Mouse (Mus musculus) hindbrain, postnatal 0 days (tissue): ENCODE data around the gene Mrgpre. TPM values are rescaled to one million over a fixed set of nuclear protein-coding genes. Genes with fewer than 3 reads are reported as not detected.

Source experiments
- ATAC-seq: fragments of 200-750 bp; cut with Nextera tagmentation; 2 replicates; pipeline ENCODE4 v1.8.0; 2017; ENCODE audit warnings: mild to moderate bottlenecking, moderate TSS enrichment, moderate library complexity
- DNase-seq: peaks from one replicate; pipeline ENCODE4 v3.0.0-alpha.2; 2015; ENCODE audit warnings: low spot score
- H3K27ac ChIP-seq: fragments of 300-500 bp; sonication (generic); 2 replicates; pipeline ENCODE4 v1.5.1; 2014; ENCODE audit warnings: mild to moderate bottlenecking
- H3K27me3 ChIP-seq: fragments of 300-500 bp; sonication (generic); 2 replicates; pipeline ENCODE4 v1.6.1; 2014; ENCODE audit warnings: low read length, mixed read lengths; ENCODE audit not compliant: insufficient read depth
- H3K36me3 ChIP-seq: fragments of 300-500 bp; sonication (generic); 2 replicates; pipeline ENCODE4 v1.6.1; 2014; ENCODE audit warnings: low read length, mixed read lengths; ENCODE audit not compliant: insufficient read depth
- H3K4me1 ChIP-seq: fragments of 300-500 bp; sonication (generic); 2 replicates; pipeline ENCODE4 v1.6.1; 2014; ENCODE audit warnings: antibody characterized with exemption, low read length, mixed read lengths; ENCODE audit not compliant: insufficient read depth
- H3K4me2 ChIP-seq: fragments of 300-500 bp; sonication (generic); 2 replicates; pipeline ENCODE4 v1.6.1; 2014; ENCODE audit warnings: low read depth, mild to moderate bottlenecking, low read length, moderate library complexity, mixed read lengths
- H3K4me3 ChIP-seq: fragments of 300-500 bp; sonication (generic); 2 replicates; pipeline ENCODE4 v1.5.1; 2014; ENCODE audit warnings: low read length
- H3K9ac ChIP-seq: fragments of 300-500 bp; sonication (generic); replicated peaks from 2 replicates; pipeline ENCODE4 v1.6.1; 2014; ENCODE audit warnings: mild to moderate bottlenecking, low read length, moderate library complexity, mixed read lengths
- H3K9me3 ChIP-seq: fragments of 300-500 bp; sonication (generic); 2 replicates; pipeline ENCODE4 v1.6.1; 2016; ENCODE audit warnings: low read length, mixed read lengths
- CTCF ChIP-seq: IDR thresholded peaks from 2 replicates; pipeline ENCODE4 v1.5.1; 2016; ENCODE audit warnings: antibody characterized with exemption, control low read depth, low read depth
- WGBS: fragments of 180-500 bp; shearing (Covaris S2); extraction: QIAGEN DNeasy Blood & Tissue Kit; methylation state at CpG from one replicate; pipeline ENCODE4 v1.1.7; 2014; 5-methylcytosine and 5-hydroxymethylcytosine counted together
- microRNA-seq, 2 experiments: library from miRNA; unstranded; fragments of <30 nt; microRNA quantifications; one replicate each; pipeline ENCODE4; 2016
- polyA plus RNA-seq: library from polyadenylated mRNA; unstranded; fragments of >200 nt; fragmentation: Nextera tagmentation; extraction: Ambion mirVana; gene quantifications from 2 replicates; pipeline ENCODE4 v1.2.1, GENCODE M21; 2015
- total RNA-seq: library from RNA; depleted of rRNA; stranded (reverse); fragments of >200 nt; gene quantifications from 2 replicates; pipeline ENCODE4 v1.2.3, GENCODE M21; 2014; rRNA removed

Gene Mrgpre
- total and polyA plus RNA-seq, 2 experiments from 2014 or later, result 6.8 to 10.9 TPM

GRCm38 (mm10) chr7:143739511-143740461 is 44.5 kb downstream of the Mrgpre start:
- H3K27ac ChIP-seq, result peak overlapping the region; percentile 74
- peaks cover 23% of the 10 kb centered on the region for H3K4me1 ChIP-seq
- no peak for TF ChIP-seq CTCF
- peak overlapping the region; percentile 67 for H3K4me2 ChIP-seq
- H3K36me3 ChIP-seq, result no peaks in the 10 kb centered on the region
- ATAC-seq (peak; percentile 91), DNase-seq (peak; percentile 86)
- WGBS, result 1% methylated on average over 37 of the region's 38 CpGs
- H3K27me3 ChIP-seq, result no peaks in the 10 kb centered on the region
- no peaks in the 10 kb centered on the region for H3K9me3 ChIP-seq
- H3K4me3 ChIP-seq, result peak overlapping the region; percentile 62
- H3K9ac ChIP-seq, result peak overlapping the region; percentile 78

- 10% methylated on average over 5 of the region's 5 CpGs for WGBS
- ATAC-seq (0 out of 2 replicates have a peak, but pooled peaks have one; percentile 24), DNase-seq (peak; percentile 70)
- TF ChIP-seq CTCF, result no peak
- H3K9me3 ChIP-seq, result no peaks in the 10 kb centered on the region
- no peaks in the 10 kb centered on the region for H3K27me3 ChIP-seq
- peak overlapping the region; percentile 74 for H3K27ac ChIP-seq
- peak overlapping the region; percentile 62 for H3K4me3 ChIP-seq
- H3K4me1 ChIP-seq, result peaks cover 23% of the 10 kb centered on the region
- H3K36me3 ChIP-seq, result no peaks in the 10 kb centered on the region
- peak overlapping the region; percentile 78 for H3K9ac ChIP-seq
- H3K4me2 ChIP-seq, result peak overlapping the region; percentile 67
Measured at GRCm38 (mm10) chr7:143738601-143739006, 45.7 kb downstream of the Mrgpre start.

- WGBS, result 57% methylated on average over 6 of the region's 6 CpGs
Measured at GRCm38 (mm10) chr7:143738194-143738593, 46.1 kb downstream of the Mrgpre start.

GRCm38 (mm10) chr7:143733746-143734145 is 50.6 kb downstream of the Mrgpre start:
- no peak overlapping the region for H3K4me3 ChIP-seq
- ATAC-seq (no peak), DNase-seq (no peak)
- no peak for TF ChIP-seq CTCF
- H3K4me2 ChIP-seq, result no peak overlapping the region
- H3K36me3 ChIP-seq, result no peaks in the 10 kb centered on the region
- H3K4me1 ChIP-seq, result peaks cover 10% of the 10 kb centered on the region
- 86% methylated on average over 4 of the region's 4 CpGs for WGBS
- no peak overlapping the region for H3K9ac ChIP-seq
- no peaks in the 10 kb centered on the region for H3K27me3 ChIP-seq
- no peaks in the 10 kb centered on the region for H3K9me3 ChIP-seq
- no peak overlapping the region for H3K27ac ChIP-seq

More at GRCm38 (mm10) chr7:143738194-143738593, 46.1 kb downstream of the Mrgpre start:
- no peaks in the 10 kb centered on the region for H3K36me3 ChIP-seq
- no peaks in the 10 kb centered on the region for H3K9me3 ChIP-seq
- peak overlapping the region; percentile 67 for H3K4me2 ChIP-seq
- TF ChIP-seq CTCF, result no peak
- H3K27me3 ChIP-seq, result no peaks in the 10 kb centered on the region
- H3K4me1 ChIP-seq, result peaks cover 23% of the 10 kb centered on the region
- peak overlapping the region; percentile 78 for H3K9ac ChIP-seq
- H3K4me3 ChIP-seq, result peak overlapping the region; percentile 62
- H3K27ac ChIP-seq, result peak overlapping the region; percentile 74
- no peak for DNase-seq
- ATAC-seq, result peak; percentile 27; the same call in 1 of the 2 replicates

GRCm38 (mm10) chr7:143729886-143730285 is 54.4 kb downstream of the Mrgpre start:
- ATAC-seq, result no peak
- no peaks in the 10 kb centered on the region for H3K4me1 ChIP-seq

More at GRCm38 (mm10) chr7:143729886-143730285, 54.4 kb downstream of the Mrgpre start:
- H3K27ac ChIP-seq, result no peak overlapping the region
- no peak overlapping the region for H3K4me3 ChIP-seq
- DNase-seq, result no peak
- no peak for TF ChIP-seq CTCF
- no peak overlapping the region for H3K4me2 ChIP-seq
- H3K9ac ChIP-seq, result no peak overlapping the region
- WGBS, result 77% methylated on average over 10 of the region's 10 CpGs
- H3K9me3 ChIP-seq, result no peaks in the 10 kb centered on the region
- no peaks in the 10 kb centered on the region for H3K36me3 ChIP-seq
- H3K27me3 ChIP-seq, result no peaks in the 10 kb centered on the region

Small RNA genes lying within 50 kb of the gene (microRNA-seq; reads per million reads assigned to microRNA genes)
- gene Gm22064, result 0 reads per million in 2 experiments

Other genes with a start within 250 kb of the Mrgpre start
- gene Nap1l4, start 235.4 kb downstream of the Mrgpre start, total RNA-seq, result 139 and 140 TPM in 2 replicates
- gene Nap1l4, start 235.4 kb downstream of the Mrgpre start, polyA plus RNA-seq, result 251 and 253 TPM in 2 replicates
- gene Cars, start 184.4 kb downstream of the Mrgpre start, total RNA-seq, result 32.4 and 35.4 TPM in 2 replicates
- gene Cars, start 184.4 kb downstream of the Mrgpre start, polyA plus RNA-seq, result 65.4 and 73.8 TPM in 2 replicates
- 0.47 and 0.54 TPM in 2 replicates for gene Tnfrsf26, start 155.8 kb downstream of the Mrgpre start, total RNA-seq
- 0.16 and 0.20 TPM in 2 replicates for gene Tnfrsf26, start 155.8 kb downstream of the Mrgpre start, polyA plus RNA-seq
- 2.9 and 4.8 TPM in 2 replicates for gene Tnfrsf22, start 134.8 kb downstream of the Mrgpre start, total RNA-seq
- gene Tnfrsf22, start 134.8 kb downstream of the Mrgpre start, polyA plus RNA-seq, result 4.5 and 5.1 TPM in 2 replicates
- 0.58 and 1.5 TPM in 2 replicates for gene Tnfrsf23, start 98.6 kb downstream of the Mrgpre start, total RNA-seq
- 0.74 and 1.1 TPM in 2 replicates for gene Tnfrsf23, start 98.6 kb downstream of the Mrgpre start, polyA plus RNA-seq
- 52.8 and 59.9 TPM in 2 replicates for gene Osbpl5, start 27.5 kb downstream of the Mrgpre start, total RNA-seq
- 24.2 and 27.6 TPM in 2 replicates for gene Osbpl5, start 27.5 kb downstream of the Mrgpre start, polyA plus RNA-seq
- gene Mrgprg, start 17.5 kb downstream of the Mrgpre start, total RNA-seq, result not detected in 2 replicates
- not detected in 2 replicates for gene Mrgprg, start 17.5 kb downstream of the Mrgpre start, polyA plus RNA-seq
- 8.7 and 10.7 TPM in 2 replicates for gene Nadsyn1, start 38.3 kb upstream of the Mrgpre start, total RNA-seq
- 4.6 and 5.1 TPM in 2 replicates for gene Nadsyn1, start 38.3 kb upstream of the Mrgpre start, polyA plus RNA-seq
- 55.6 and 84.4 TPM in 2 replicates for gene Dhcr7, start 38.6 kb upstream of the Mrgpre start, total RNA-seq
- 64.1 and 70.2 TPM in 2 replicates for gene Dhcr7, start 38.6 kb upstream of the Mrgpre start, polyA plus RNA-seq
- not detected in 2 replicates for gene Gm498, start 82.3 kb upstream of the Mrgpre start, total RNA-seq
- gene Gm498, start 82.3 kb upstream of the Mrgpre start, polyA plus RNA-seq, result not detected in 2 replicates
- 28.0 and 30.0 TPM in 2 replicates for gene Shank2, start 217.4 kb upstream of the Mrgpre start, total RNA-seq
- 8.4 and 8.5 TPM in 2 replicates for gene Shank2, start 217.4 kb upstream of the Mrgpre start, polyA plus RNA-seq